Mouse (Mus musculus) frontal cortex, adult (tissue): ENCODE results near the gene Trappc2l.
"Not testable (repeated sequence)": the region's sequence is repeated elsewhere in the genome, so short reads cannot be mapped to it uniquely, and the experiment has no call there.

Experiments used
- ATAC-seq: cut with Nextera tagmentation; 2 replicates; pipeline ENCODE4 v1.9.2; 2017; ENCODE audit warnings: mild to moderate bottlenecking, moderate library complexity, mixed read lengths; ENCODE audit not compliant: low TSS enrichment

Gene Trappc2l

GRCm38 (mm10) chr8:122611295-122612133, at the start of gene Trappc2l, which contains the start of gene Galns:
Gene Trappc2l, plus strand, starts transcription at chr8:122611640.
Gene Galns, minus strand, starts transcription at chr8:122611463.
- peak; percentile 97 for ATAC-seq

GRCm38 (mm10) chr8:122564363-122565352, 46.8 kb upstream of the Trappc2l start:
- ATAC-seq: no peak

- no peak for ATAC-seq
These were observed 44.7 kb upstream of the Trappc2l start for GRCm38 (mm10) chr8:122566766-122567165.

- peak; percentile 96 for ATAC-seq
These were observed 43.9 kb upstream of the Trappc2l start, which contains the start of gene Cdt1 for GRCm38 (mm10) chr8:122567361-122568108. Gene Cdt1, plus strand, starts transcription at chr8:122568015.

GRCm38 (mm10) chr8:122568109-122568504, 43.3 kb upstream of the Trappc2l start:
- peak; percentile 30 for ATAC-seq

GRCm38 (mm10) chr8:122568881-122569309, 42.5 kb upstream of the Trappc2l start:
- ATAC-seq: no peak

- no peak for ATAC-seq
These were observed 42.1 kb upstream of the Trappc2l start for GRCm38 (mm10) chr8:122569329-122569728.

GRCm38 (mm10) chr8:122569996-122570395, 41.4 kb upstream of the Trappc2l start:
- no peak for ATAC-seq

GRCm38 (mm10) chr8:122571153-122571552, 40.3 kb upstream of the Trappc2l start:
- ATAC-seq: no peak

- ATAC-seq: no peak
These were observed 39.6 kb upstream of the Trappc2l start for GRCm38 (mm10) chr8:122571750-122572267.

GRCm38 (mm10) chr8:122572751-122573150, 38.7 kb upstream of the Trappc2l start:
- ATAC-seq: no peak

GRCm38 (mm10) chr8:122573176-122573575, 38.3 kb upstream of the Trappc2l start:
- ATAC-seq: not testable (repeated sequence)

- ATAC-seq: no peak
These were observed 37.9 kb upstream of the Trappc2l start for GRCm38 (mm10) chr8:122573577-122573976.

GRCm38 (mm10) chr8:122574264-122574663, 37.2 kb upstream of the Trappc2l start:
- ATAC-seq: no peak

- no peak for ATAC-seq
These were observed 36.7 kb upstream of the Trappc2l start for GRCm38 (mm10) chr8:122574667-122575251.

- ATAC-seq: no peak
These were observed 36.2 kb upstream of the Trappc2l start for GRCm38 (mm10) chr8:122575286-122575685.

- ATAC-seq: peak; percentile 13; the same call in 1 of the 2 replicates
These were observed 35.4 kb upstream of the Trappc2l start for GRCm38 (mm10) chr8:122575735-122576647.

GRCm38 (mm10) chr8:122576648-122577022, 34.8 kb upstream of the Trappc2l start, which contains the start of gene Aprt:
Gene Aprt, minus strand, starts transcription at chr8:122576909.
- ATAC-seq: peak; percentile 92

GRCm38 (mm10) chr8:122577116-122577515, 34.3 kb upstream of the Trappc2l start:
- ATAC-seq: peak; percentile 14; the same call in 1 of the 2 replicates
